Mouse (Mus musculus): ENCODE data around the gene Fam129a.
"Not testable (repeated sequence)": the region's sequence is repeated elsewhere in the genome, so short reads cannot be mapped to it uniquely, and the experiment has no call there.

GRCm38 (mm10) chr1:151692867-151693266, 121.9 kb downstream of the Fam129a start:
- not testable (repeated sequence) for TF ChIP-seq POLR2A (IDR thresholded peaks at IDR 0.05; ENCODE audit: low read depth, low read length); JUND (conservative IDR thresholded peaks at IDR 0.05; ENCODE audit: low read depth, low read length); CTCF (conservative IDR thresholded peaks at IDR 0.05 in 1 of 2, IDR thresholded peaks at IDR 0.05 in 1 of 2; ENCODE audit: low read depth in 2 of 2, low read length in 2 of 2); CHD2 (IDR thresholded peaks at IDR 0.05; ENCODE audit: low read length); KAT2A (IDR thresholded peaks at IDR 0.05; ENCODE audit: insufficient replicate concordance, low read length); ELF1 (IDR thresholded peaks at IDR 0.05; ENCODE audit: low read depth, low read length); E2F4 (IDR thresholded peaks at IDR 0.05; ENCODE audit: insufficient replicate concordance, low read depth, low read length); BHLHE40 (IDR thresholded peaks at IDR 0.05; ENCODE audit: low read depth, low read length); POLR2AphosphoS2 (IDR thresholded peaks at IDR 0.05; ENCODE audit: low read depth, low read length); SIN3A (IDR thresholded peaks at IDR 0.05; ENCODE audit: low read length); ZC3H11A (IDR thresholded peaks at IDR 0.05; ENCODE audit: low read depth, low read length); NELFE (IDR thresholded peaks at IDR 0.05; ENCODE audit: low read depth, low read length)

All from CH12.LX (cell line).